In genomic region chr1:161764964-161765363, GRCm38 (mm10) we compare ENCODE assay signal across 21 mouse cellular contexts.
DNase-seq lines count a peak whose midpoint lies in the region.
"Had no signal": no experiment of that assay in that cellular context is flagged by ENCODE, and none has a peak within 500 bp of the region (broad histone marks: within the 10 kb centered on the region; RNA-seq: fewer than 3 reads in every experiment).

No protein-coding gene starts in this region.

- DNase-seq in spleen, postnatal 36 days (ENCODE audit: low spot score in 2 of 2) = peak; percentile 13 to 36
- no peak for DNase-seq in spleen, adult 18-20 months
- peak; percentile 20 for DNase-seq in naive thymus-derived CD4-positive, alpha-beta T cell, adult 2 months (ENCODE audit: low read depth)
- DNase-seq in splenic B cell, adult 2 months (ENCODE audit: low read depth, low spot score) = peak; percentile 62
- DNase-seq in T-cell, adult 2 months (ENCODE audit: low spot score) = no peak
- no peak for DNase-seq in cerebellum, adult 18-20 months
- DNase-seq: adrenal gland, adult 2 months; adrenal gland, postnatal 10 days; adrenal gland, postnatal 25 days; cerebellum, adult 11 months; cerebellum, adult 2 months; cerebellum, adult 9-10 months; cerebellum, postnatal 10 days; cerebellum, postnatal 25 days; forebrain, postnatal 0 days had no signal

- H3K27me3 ChIP-seq in splenic B cell, adult 2 months (ENCODE audit: control insufficient read depth, insufficient read depth, low read length, poor library complexity, severe bottlenecking) = no peaks in the 10 kb centered on the region
- H3K27me3 ChIP-seq: CH12.LX; embryonic facial prominence, embryonic 12.5 days; forebrain, embryonic 13.5 days; forebrain, embryonic 15.5 days had no signal

- H3K36me3 ChIP-seq in splenic B cell, adult 2 months (ENCODE audit: control insufficient read depth, insufficient read depth, low read length, poor library complexity, severe bottlenecking) = no peaks in the 10 kb centered on the region
- H3K36me3 ChIP-seq: embryonic facial prominence, embryonic 10.5 days; embryonic facial prominence, embryonic 12.5 days; forebrain, embryonic 15.5 days; G1E had no signal

Comparison
In these comparisons a context has a peak if more than half of its experiments do, and no peak if none do; other contexts are left out.
1. DNase-seq: peak in spleen, postnatal 36 days (2 of 2), naive thymus-derived CD4-positive, alpha-beta T cell, adult 2 months (single experiment) and splenic B cell, adult 2 months (single experiment); none in spleen, adult 18-20 months (0 of 2), T-cell, adult 2 months (single experiment) and cerebellum, adult 18-20 months (0 of 2).